7 mouse cellular contexts compared by ENCODE assay signal in the genomic region with DNA sequence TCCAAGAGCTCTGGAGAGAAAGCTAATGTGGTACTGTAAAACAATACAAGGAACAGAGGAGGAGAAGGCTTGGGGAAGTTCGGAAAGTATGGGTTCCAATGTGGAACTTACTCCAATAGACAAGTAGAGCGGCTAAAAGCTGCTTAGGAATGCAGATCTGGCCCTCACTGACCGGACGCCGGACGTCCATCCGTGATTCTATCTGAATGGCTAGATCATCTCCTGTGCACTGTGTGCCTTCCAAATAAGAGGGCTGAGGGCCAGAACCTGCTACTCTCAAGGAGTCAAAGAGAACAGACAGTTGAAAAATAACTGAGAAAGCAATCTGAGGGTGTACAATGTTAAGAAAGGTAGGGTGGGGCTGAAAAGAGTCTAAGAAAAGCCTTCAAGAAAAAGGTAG. TPM values are rescaled to one million over a fixed set of nuclear protein-coding genes. Genes with fewer than 3 reads are reported as not detected.
DNase-seq lines count a peak whose midpoint lies in the region; ATAC-seq and TF ChIP-seq lines count a peak whose summit lies in the region.

No protein-coding gene starts in this region.

- TF ChIP-seq CTCF in CH12.LX (conservative IDR thresholded peaks at IDR 0.05 in 1 of 2, IDR thresholded peaks at IDR 0.05 in 1 of 2; ENCODE audit: low read depth in 2 of 2, low read length in 2 of 2) (no peak), MEL (IDR thresholded peaks at IDR 0.05 in 2 of 3, conservative IDR thresholded peaks at IDR 0.05 in 1 of 3; ENCODE audit: control insufficient read depth in 1 of 3, insufficient read depth in 1 of 3, low read depth in 2 of 3, low read length in 3 of 3, poor library complexity in 1 of 3, severe bottlenecking in 1 of 3) (no peak)
- TF ChIP-seq CTCF in forebrain, postnatal 0 days (IDR thresholded peaks at IDR 0.05; ENCODE audit: low read depth): no peak
- TF ChIP-seq CTCF in intestine, postnatal 0 days (IDR thresholded peaks at IDR 0.05; ENCODE audit: low read depth): no peak

- WGBS in forebrain, postnatal 0 days: 88% methylated on average over 7 of the region's 7 CpGs
- 83% methylated on average over 7 of the region's 7 CpGs for WGBS in intestine, postnatal 0 days
- WGBS in stomach, embryonic 15.5 days: 90% methylated on average over 7 of the region's 7 CpGs

- peak overlapping the region in 1 of 3 experiments; percentile 67 for H3K4me3 ChIP-seq in CH12.LX (replicated peaks in 1 of 3; ENCODE audit: low read depth in 2 of 3, low read length in 2 of 3, poor library complexity in 1 of 3)
- H3K4me3 ChIP-seq in MEL (ENCODE audit: control insufficient read depth in 1 of 2, insufficient read depth in 1 of 2, low read depth in 2 of 2, low read length in 2 of 2): peak overlapping the region; percentile 61 to 85; a peak in 2 of 4 replicates
- peak overlapping the region; percentile 100 for H3K4me3 ChIP-seq in forebrain, postnatal 0 days (ENCODE audit: low read depth, low read length)
- H3K4me3 ChIP-seq in intestine, postnatal 0 days (ENCODE audit: low read depth, low read length): no peak overlapping the region
- H3K4me3 ChIP-seq in stomach, embryonic 15.5 days (replicated peaks): no peak overlapping the region

- H3K27ac ChIP-seq in CH12.LX (ENCODE audit: insufficient read depth, low read depth) (no peak overlapping the region), MEL (ENCODE audit: control insufficient read depth, low read depth, low read length) (no peak overlapping the region)
- H3K27ac ChIP-seq in forebrain, postnatal 0 days (ENCODE audit: low read depth, low read length): no peak overlapping the region
- no peak overlapping the region for H3K27ac ChIP-seq in intestine, postnatal 0 days (ENCODE audit: low read depth, low read length)
- no peak overlapping the region; the same call in 1 of the 2 replicates for H3K27ac ChIP-seq in stomach, embryonic 15.5 days

- TF ChIP-seq RAD21 in CH12.LX (IDR thresholded peaks at IDR 0.05; ENCODE audit: low read depth, low read length): no peak
- no peak for TF ChIP-seq RAD21 in MEL (IDR thresholded peaks at IDR 0.05; ENCODE audit: low read depth, low read length)

- peak overlapping the region; percentile 75 for H3K9ac ChIP-seq in CH12.LX (ENCODE audit: insufficient read depth, low read depth)
- H3K9ac ChIP-seq in MEL (ENCODE audit: control insufficient read depth, low read depth, low read length, poor library complexity, severe bottlenecking): peak overlapping the region; percentile 79
- peak overlapping the region; percentile 75; the same call in 1 of the 2 replicates for H3K9ac ChIP-seq in forebrain, postnatal 0 days
- no peak overlapping the region for H3K9ac ChIP-seq in intestine, postnatal 0 days (ENCODE audit: low read depth, low read length)
- H3K9ac ChIP-seq in stomach, embryonic 15.5 days: no peak overlapping the region

- H3K9me3 ChIP-seq in CH12.LX (replicated peaks; ENCODE audit: low read length) (no peaks in the 10 kb centered on the region), MEL (replicated peaks; ENCODE audit: insufficient read depth, low read length) (no peaks in the 10 kb centered on the region)
- no peaks in the 10 kb centered on the region for H3K9me3 ChIP-seq in forebrain, postnatal 0 days (ENCODE audit: low read length)
- no peaks in the 10 kb centered on the region for H3K9me3 ChIP-seq in intestine, postnatal 0 days (ENCODE audit: control insufficient read depth)
- no peaks in the 10 kb centered on the region for H3K9me3 ChIP-seq in stomach, embryonic 15.5 days

- ATAC-seq in forebrain, postnatal 0 days: no peak
- no peak for ATAC-seq in intestine, postnatal 0 days
- no peak for ATAC-seq in stomach, embryonic 15.5 days (ENCODE audit: insufficient read depth, low FRiP score, low read depth)

- TF ChIP-seq POLR2A in CH12.LX (IDR thresholded peaks at IDR 0.05; ENCODE audit: low read depth, low read length) (no peak), MEL (IDR thresholded peaks at IDR 0.05; ENCODE audit: control insufficient read depth in 1 of 2, insufficient read depth in 1 of 2, low read depth in 1 of 2, low read length in 2 of 2, poor library complexity in 1 of 2) (no peak)

- peaks cover 5% of the 10 kb centered on the region for H3K27me3 ChIP-seq in CH12.LX (replicated peaks)
- H3K27me3 ChIP-seq in MEL (ENCODE audit: control insufficient read depth in 1 of 2, insufficient read depth in 2 of 2, low read length in 2 of 2): no peaks in the 10 kb centered on the region
- no peaks in the 10 kb centered on the region for H3K27me3 ChIP-seq in forebrain, postnatal 0 days (ENCODE audit: insufficient read depth, low read length)
- no peaks in the 10 kb centered on the region for H3K27me3 ChIP-seq in intestine, postnatal 0 days (replicated peaks; ENCODE audit: control insufficient read depth, insufficient read depth, low read length)
- no peaks in the 10 kb centered on the region for H3K27me3 ChIP-seq in stomach, embryonic 15.5 days (replicated peaks)

- dilution Hi-C loops in CH12.LX (cut with MboI; ENCODE audit: extremely low pct_ligation_motif_present, extremely low pct_unique_long_range_greater_than_20kb, low sequenced_read_pairs): no loop called here

- in situ Hi-C loops in CH12.LX (cut with MboI; ENCODE audit: low pct_ligation_motif_present, low pct_unique_long_range_greater_than_20kb, low sequenced_read_pairs): no loop called here

- H3K36me3 ChIP-seq in CH12.LX (replicated peaks in 1 of 2; ENCODE audit: control insufficient read depth in 1 of 2, insufficient read depth in 1 of 2, low read length in 1 of 2): no peaks in the 10 kb centered on the region
- H3K36me3 ChIP-seq in MEL (ENCODE audit: control insufficient read depth in 1 of 2, insufficient read depth in 2 of 2, low read length in 2 of 2): peaks cover 0 to 8% of the 10 kb centered on the region in 2 experiments; a peak in 2 of 4 replicates
- H3K36me3 ChIP-seq in forebrain, postnatal 0 days (ENCODE audit: insufficient read depth): no peaks in the 10 kb centered on the region
- no peaks in the 10 kb centered on the region for H3K36me3 ChIP-seq in intestine, postnatal 0 days (ENCODE audit: control insufficient read depth, insufficient read depth)
- no peaks in the 10 kb centered on the region for H3K36me3 ChIP-seq in stomach, embryonic 15.5 days

- no peaks in the 10 kb centered on the region; the same call in 1 of the 2 replicates for H3K79me2 ChIP-seq in CH12.LX (replicated peaks; ENCODE audit: control insufficient read depth, extremely low read depth, insufficient read depth, poor library complexity, severe bottlenecking)
- H3K79me2 ChIP-seq in MEL (ENCODE audit: control insufficient read depth, insufficient read depth, low read length, poor library complexity): peaks cover 10% of the 10 kb centered on the region

- TF ChIP-seq EP300 in CH12.LX (IDR thresholded peaks at IDR 0.05; ENCODE audit: low read length) (no peak), MEL (IDR thresholded peaks at IDR 0.05; ENCODE audit: low read depth in 1 of 2, low read length in 2 of 2) (no peak)

- peak overlapping the region; percentile 92 for H3K4me2 ChIP-seq in CH12.LX (ENCODE audit: insufficient read depth, low read depth, poor library complexity, severe bottlenecking)
- peak overlapping the region; percentile 85 for H3K4me2 ChIP-seq in forebrain, postnatal 0 days (ENCODE audit: low read depth)
- peak overlapping the region; percentile 90; the same call in 1 of the 2 replicates for H3K4me2 ChIP-seq in intestine, postnatal 0 days (replicated peaks; ENCODE audit: low read depth)
- H3K4me2 ChIP-seq in stomach, embryonic 15.5 days: peak overlapping the region; percentile 86

- DNase-seq in CH12.LX (ENCODE audit: extremely low read depth) (no peak), MEL (ENCODE audit: low read depth, low spot score) (no peak)
- DNase-seq in forebrain, postnatal 0 days: no peak
- no peak for DNase-seq in spleen, postnatal 36 days (ENCODE audit: low spot score in 2 of 2)
- no peak for DNase-seq in layer of hippocampus, postnatal 10 days (ENCODE audit: low spot score in 2 of 2)

- H3K4me1 ChIP-seq in CH12.LX (ENCODE audit: control insufficient read depth in 1 of 2, insufficient read depth in 2 of 2) (peaks cover 19 to 27% of the 10 kb centered on the region in 2 experiments), MEL (ENCODE audit: control insufficient read depth in 1 of 2, insufficient read depth in 2 of 2, low read length in 2 of 2) (peaks cover 0 to 11% of the 10 kb centered on the region in 2 experiments; a peak in 1 of 4 replicates)
- H3K4me1 ChIP-seq in forebrain, postnatal 0 days (ENCODE audit: insufficient read depth): peaks cover 11% of the 10 kb centered on the region
- 0 out of 2 replicates have a peak, but pooled peaks cover 6% of the 10 kb centered on the region for H3K4me1 ChIP-seq in intestine, postnatal 0 days (replicated peaks; ENCODE audit: control insufficient read depth, insufficient read depth, low read length)
- peaks cover 10% of the 10 kb centered on the region for H3K4me1 ChIP-seq in stomach, embryonic 15.5 days

TF ChIP-seq in CH12.LX, 34 proteins besides CTCF, POLR2A, EP300 and RAD21 (continues in another document):
- TF ChIP-seq HCFC1 (IDR thresholded peaks at IDR 0.05; ENCODE audit: low read depth, low read length) (no peak), CHD2 (IDR thresholded peaks at IDR 0.05; ENCODE audit: low read length) (no peak), TCF12 (IDR thresholded peaks at IDR 0.05; ENCODE audit: low read depth, low read length) (no peak), PAX5 (IDR thresholded peaks at IDR 0.05; ENCODE audit: low read length) (no peak), MEF2A (IDR thresholded peaks at IDR 0.05; ENCODE audit: borderline replicate concordance, low read depth, low read length) (no peak)

TF ChIP-seq in MEL, 35 proteins besides CTCF, POLR2A, EP300 and RAD21 (continues in another document):
- TF ChIP-seq CHD1 (IDR thresholded peaks at IDR 0.05; ENCODE audit: low read depth, low read length): no peak
- no peak for TF ChIP-seq MAFK (IDR thresholded peaks at IDR 0.05; ENCODE audit: borderline replicate concordance, low read depth, low read length)
- no peak for TF ChIP-seq MXI1 (IDR thresholded peaks at IDR 0.05; ENCODE audit: low read depth, low read length)
- TF ChIP-seq HCFC1 (IDR thresholded peaks at IDR 0.05; ENCODE audit: low read depth, low read length): no peak
- TF ChIP-seq MAZ (IDR thresholded peaks at IDR 0.05; ENCODE audit: low read depth, low read length): no peak
- TF ChIP-seq KAT2A (conservative IDR thresholded peaks at IDR 0.05; ENCODE audit: low read depth, low read length): no peak

RNA-seq across cellular contexts. Expression of a gene that starts 1.5 kb away (rescaled TPM):
- total RNA-seq in CH12.LX (2012; rRNA removed) (0.50 and 0.85 TPM in 2 replicates), CH12.LX (2014; rRNA removed) (0.52 and 0.55 TPM in 2 replicates), MEL (2012; rRNA removed) (6.0 and 6.4 TPM in 2 replicates)
- polyA plus RNA-seq in CH12.LX (2012; ENCODE audit: insufficient read length, low read depth) (0.80 and 0.86 TPM in 2 replicates), MEL (2012; ENCODE audit: insufficient read depth in 1 of 2, insufficient read length in 2 of 2, low read depth in 1 of 2, low replicate concordance in 2 of 2, missing spikeins in 1 of 2) (1 to 10 TPM in 1 of 2 experiments, not detected in 1; 9.7 TPM)
- total RNA-seq in forebrain, postnatal 0 days (2014; rRNA removed): 17.0 and 20.2 TPM in 2 replicates
- 9.0 and 11.8 TPM in 2 replicates for polyA plus RNA-seq in forebrain, postnatal 0 days (2015; fragmentation: Nextera tagmentation; extraction: Ambion mirVana)
- 3.9 and 4.6 TPM in 2 replicates for polyA plus RNA-seq in intestine, postnatal 0 days (2015; fragmentation: Nextera tagmentation; extraction: Ambion mirVana)
- 11.5 and 12.2 TPM in 2 replicates for polyA plus RNA-seq in stomach, embryonic 15.5 days (2015; fragmentation: Nextera tagmentation; extraction: Ambion mirVana)
- total RNA-seq in layer of hippocampus, postnatal 10 days (2021): 10 to 100 TPM; 55.9 to 64.7 TPM

Comparison
In these comparisons a context has a peak if more than half of its experiments do, and no peak if none do; other contexts are left out.
1. H3K4me3 ChIP-seq: peak in MEL (2 of 2) and forebrain, postnatal 0 days (single experiment); none in intestine, postnatal 0 days (single experiment) and stomach, embryonic 15.5 days (single experiment).
2. H3K9ac ChIP-seq: peak in CH12.LX (single experiment), MEL (single experiment) and forebrain, postnatal 0 days (single experiment); none in intestine, postnatal 0 days (single experiment) and stomach, embryonic 15.5 days (single experiment).
3. Peak in every context shown above with its lines, with median percentiles within 50 percentile points of each other: H3K4me2 ChIP-seq.